Mouse (Mus musculus) adrenal gland, adult 2 months (tissue): ENCODE measurements around the gene Irf9. TPM values are rescaled to one million over a fixed set of nuclear protein-coding genes. Genes with fewer than 3 reads are reported as not detected.
A peak's percentile ranks its signal among the peaks of the same experiment; 100 is the strongest.

Experiments
- DNase-seq: peaks from one replicate; pipeline ENCODE4 v3.0.0; 2021
- long read RNA-seq: library from polyadenylated mRNA; stranded (forward); transcript quantifications from one replicate; pipeline ENCODE4 v2.0.0, GENCODE M21; 2021
- polyA plus RNA-seq: library from polyadenylated mRNA; depleted of rRNA; stranded (reverse); fragments of >200 nt; gene quantifications from 2 replicates; pipeline ENCODE4 v1.2.3, GENCODE M21; 2012; rRNA removed
- total RNA-seq, 2 experiments: library from RNA; stranded (reverse); gene quantifications; 2 replicates each; pipeline ENCODE4 v1.2.3; 2021

Irf9 gene
- total RNA-seq = 10 to 100 TPM; 18.0 to 23.6 TPM
- polyA plus RNA-seq = 76.9 and 100 TPM in 2 replicates
- long read RNA-seq, transcript Irf9-202 (9 exons, 2,459 nt) = major isoform, 8 of 13 reads
- long read RNA-seq, partial matches to known transcripts = 1 of 13 reads
- long read RNA-seq, other reads (novel, unspliced or antisense) = 3 of 13 reads

DNA sequence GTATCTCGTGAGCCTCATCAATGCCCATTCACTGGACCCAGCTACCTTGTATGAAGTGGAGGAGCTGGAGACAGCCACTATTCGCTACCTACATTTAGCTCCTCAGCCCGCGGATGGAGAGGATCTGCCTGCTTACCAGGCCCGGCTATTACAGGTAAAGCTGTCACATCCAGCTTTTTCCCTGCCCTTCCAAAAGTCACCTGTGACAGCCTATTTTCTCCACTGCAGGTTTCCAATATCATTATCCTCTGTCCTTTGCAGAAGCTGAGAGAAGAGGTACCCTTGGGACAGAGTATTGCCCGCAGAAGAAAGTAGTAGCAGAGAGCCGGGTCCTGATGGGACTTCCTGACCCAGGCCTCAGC lies at the start of gene Irf9:
Irf9 (plus strand) TSS at position 301 of the 362 bp plus-strand sequence.
- DNase-seq = no peak

DNA sequence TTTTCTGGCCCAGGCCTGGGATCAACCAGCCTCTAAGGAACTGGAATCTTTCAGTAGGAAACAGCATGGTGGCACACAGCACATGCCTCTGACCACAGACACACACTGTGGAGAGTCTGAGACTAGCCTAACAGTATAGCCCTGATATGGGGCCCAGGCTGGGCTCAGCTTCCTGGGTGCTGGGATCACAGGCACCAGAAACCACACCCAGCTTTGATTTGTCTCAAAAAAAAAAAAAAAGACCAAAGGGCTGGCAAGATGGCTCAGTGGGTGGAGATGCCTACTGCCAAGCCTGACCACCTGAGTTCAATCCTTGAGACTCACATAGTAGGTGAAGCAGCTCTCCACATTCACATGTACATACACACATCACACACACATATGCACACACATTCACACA lies 48.7 kb upstream of the Irf9 start:
- DNase-seq = no peak

DNA sequence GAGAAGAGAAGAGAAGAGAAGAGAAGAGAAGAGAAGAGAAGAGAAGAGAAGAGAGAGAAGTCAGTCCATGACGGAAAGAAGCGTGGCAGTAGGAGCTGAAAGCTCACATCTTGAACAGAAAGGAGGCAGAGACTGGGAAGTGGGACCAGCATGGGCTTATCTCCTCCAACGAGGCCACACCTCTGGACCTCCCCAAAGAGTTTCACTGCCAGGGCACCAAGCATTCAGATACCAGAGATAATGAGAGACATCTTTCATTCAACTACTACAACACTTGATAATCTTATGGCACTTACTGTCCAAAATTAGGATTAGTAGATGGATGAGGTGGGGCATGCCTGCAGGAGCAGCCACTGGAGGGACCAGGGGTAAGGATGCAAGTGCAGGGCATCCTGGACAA lies 47.6 kb upstream of the Irf9 start:
- DNase-seq = no peak

DNA sequence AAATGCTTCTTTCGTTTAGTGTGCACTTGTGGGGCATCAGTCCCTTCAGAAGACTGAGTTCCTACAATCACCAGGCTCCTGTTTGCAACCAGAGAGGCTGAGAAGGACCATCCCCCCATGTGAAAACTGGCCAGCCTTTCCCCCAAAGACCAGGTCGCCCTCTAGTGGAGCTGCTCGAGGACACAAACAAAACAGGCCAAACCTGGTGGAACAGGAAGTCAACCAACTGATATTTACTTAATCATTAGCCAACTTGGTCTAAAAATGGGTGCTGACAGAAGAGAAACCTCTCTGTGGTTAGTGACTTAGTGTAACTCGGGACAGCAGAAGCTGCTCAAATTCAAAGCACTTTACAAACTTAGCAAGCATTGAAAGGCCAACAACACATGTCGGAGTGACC lies 46.4 kb upstream of the Irf9 start:
- peak; percentile 77 for DNase-seq

DNA sequence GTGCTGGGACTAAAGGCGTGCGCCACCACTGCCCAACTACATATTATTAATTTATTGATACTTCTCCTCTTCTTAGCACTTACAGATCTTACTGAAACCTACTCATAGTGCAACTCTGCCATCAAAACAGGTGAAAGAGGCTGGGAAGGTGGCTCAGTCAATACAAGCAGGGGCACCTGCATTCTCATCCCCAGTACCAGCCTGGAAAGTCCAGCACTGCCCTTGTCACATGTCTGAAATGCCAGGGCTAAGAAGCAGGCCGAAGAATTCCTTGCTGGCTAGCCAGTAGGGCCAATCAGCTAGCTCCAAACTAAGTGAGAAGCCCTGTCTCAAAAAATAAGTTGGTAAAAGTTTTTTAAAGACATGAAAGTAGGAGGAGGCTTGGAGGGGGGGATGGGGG lies 45.8 kb upstream of the Irf9 start:
- no peak for DNase-seq

DNA sequence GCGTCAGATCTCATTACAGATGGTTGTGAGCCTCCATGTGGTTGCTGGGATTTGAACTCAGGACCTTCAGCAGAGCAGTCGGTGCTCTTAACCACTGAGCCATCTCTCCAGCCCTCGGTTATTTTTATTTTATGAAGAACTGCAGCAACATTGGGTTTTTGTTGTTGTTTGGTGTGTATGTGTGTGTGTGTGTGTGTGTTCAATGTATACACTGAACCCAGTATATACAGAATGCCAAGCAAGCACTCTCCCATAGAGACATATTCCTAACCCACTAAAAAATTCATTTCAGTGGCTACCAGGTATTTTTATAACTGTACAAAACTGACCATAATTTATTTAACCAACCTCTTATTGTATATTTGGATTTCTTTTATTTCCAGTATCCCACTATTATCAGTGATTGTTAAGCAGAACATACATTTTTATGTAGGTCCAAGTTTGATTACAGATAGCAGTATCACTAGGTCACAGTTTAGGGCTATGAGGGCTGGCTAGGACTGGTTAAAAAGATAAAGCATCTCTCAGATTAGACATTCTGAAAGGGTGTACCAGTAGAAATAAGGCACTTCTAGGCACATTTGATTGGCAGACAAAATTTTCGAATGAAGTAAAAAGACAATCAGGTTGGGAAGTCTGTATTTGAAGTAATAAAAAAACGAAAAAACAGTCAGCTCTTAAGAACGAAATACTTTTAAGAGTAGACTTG lies 44.5 kb upstream of the Irf9 start:
- DNase-seq = no peak

DNA sequence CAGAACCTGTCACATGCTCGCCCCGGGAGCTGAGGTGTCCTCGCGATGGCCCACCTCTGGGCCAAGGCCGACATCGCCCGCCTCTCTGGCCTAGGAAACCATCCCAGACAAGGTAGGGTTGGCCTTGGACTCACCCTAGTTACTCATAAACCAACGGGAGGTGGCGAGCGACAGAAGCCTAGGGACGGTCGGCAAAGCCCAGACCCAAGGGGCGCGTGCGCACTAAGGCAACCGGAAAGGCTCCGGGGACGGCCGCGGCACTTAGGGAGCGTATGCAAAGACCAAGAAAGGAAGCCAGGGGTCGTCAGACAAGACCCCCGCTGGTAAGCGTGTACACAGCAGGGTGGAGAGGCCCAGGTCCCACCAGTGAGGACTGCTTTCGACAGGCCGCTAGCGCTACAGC lies 43.6 kb upstream of the Irf9 start, which contains the start of gene Dcaf11:
Dcaf11 (plus strand) TSS at position 208 of the 403 bp plus-strand sequence.
- peak; percentile 94 for DNase-seq

DNA sequence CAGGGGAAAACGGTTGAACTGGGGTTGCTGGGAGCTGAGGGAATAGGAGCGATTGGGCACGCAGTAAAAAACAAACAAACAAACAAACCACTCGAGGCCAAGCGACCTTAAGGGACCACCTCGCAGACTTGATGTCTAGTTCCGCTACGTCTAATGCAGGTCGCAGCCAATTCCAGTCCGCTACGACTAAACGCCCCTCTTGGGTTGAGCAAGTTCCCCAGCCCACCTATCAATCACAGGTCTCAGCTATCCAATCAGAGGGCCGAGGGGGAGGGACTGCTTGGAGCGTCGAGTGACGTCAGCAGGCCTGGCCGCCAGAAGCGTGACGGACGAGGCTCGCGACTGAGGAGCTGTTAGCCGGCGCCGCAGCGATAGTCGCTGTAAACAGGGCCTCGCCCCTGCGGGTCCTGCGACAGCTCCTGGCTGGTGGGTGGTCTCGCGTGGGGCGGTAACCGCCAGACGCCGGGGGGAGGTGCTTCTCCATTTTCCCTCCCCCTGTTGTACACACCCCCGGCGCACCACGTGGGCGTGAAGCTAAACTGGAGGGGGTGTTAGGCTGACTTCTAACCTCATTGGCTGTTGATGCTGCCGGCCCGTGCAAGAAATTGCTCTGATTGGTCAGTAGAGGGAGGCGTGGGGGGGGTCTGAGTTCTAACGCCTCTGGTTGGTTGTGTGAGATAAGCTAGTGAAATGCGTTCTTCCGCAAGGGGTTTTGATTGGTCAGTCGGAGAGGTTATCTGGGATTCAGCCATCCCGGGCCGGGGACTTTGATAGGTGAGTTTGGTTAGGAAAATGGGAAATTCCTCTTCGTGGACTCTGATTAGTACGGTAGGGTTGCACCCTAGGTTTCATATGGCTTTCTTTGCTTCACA lies 42.9 kb upstream of the Irf9 start, which contains the start of gene A730061H03Rik:
A730061H03Rik (minus strand) TSS at position 205 of the 872 bp plus-strand sequence.
- DNase-seq = peak; percentile 99

DNA sequence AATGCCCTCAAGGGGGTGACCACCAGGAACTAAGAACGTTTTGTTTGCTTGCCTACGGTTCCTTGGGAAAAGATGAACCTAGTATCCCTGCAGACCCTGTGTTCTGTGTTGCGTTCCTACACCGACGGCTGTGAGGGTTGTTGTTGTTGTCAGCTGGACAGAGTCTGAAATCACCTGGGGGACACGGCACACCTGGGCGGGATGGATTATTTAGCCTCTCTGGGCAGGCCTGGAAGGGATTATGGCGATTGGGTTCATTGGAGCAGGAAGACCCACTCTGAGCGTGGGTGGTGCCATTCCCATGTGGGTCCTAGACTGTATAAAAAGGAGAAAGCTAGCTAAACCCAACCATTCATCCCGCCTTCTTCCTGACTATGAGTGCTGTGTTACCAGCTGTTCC lies 41.5 kb upstream of the Irf9 start:
- DNase-seq = no peak

DNA sequence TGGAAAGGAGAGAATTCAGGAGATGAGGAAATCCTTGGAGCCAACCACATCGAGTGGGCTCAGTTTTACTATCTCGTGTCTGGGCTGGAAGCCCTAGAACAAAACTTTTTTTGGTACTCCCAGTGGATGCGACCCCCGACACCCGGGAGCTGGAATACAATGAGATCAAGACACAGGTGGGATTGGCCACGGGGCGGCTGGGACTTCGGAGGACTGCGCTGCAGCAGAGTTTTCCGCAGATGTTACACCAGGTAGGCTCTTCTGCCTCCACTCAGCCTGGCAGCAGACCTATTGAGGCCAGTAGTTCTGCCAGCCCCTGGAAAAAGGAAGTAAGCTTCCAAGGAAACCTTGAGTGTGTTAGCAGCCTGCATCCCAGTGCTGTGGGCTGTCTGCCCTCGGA lies 40.1 kb upstream of the Irf9 start:
- no peak for DNase-seq

DNA sequence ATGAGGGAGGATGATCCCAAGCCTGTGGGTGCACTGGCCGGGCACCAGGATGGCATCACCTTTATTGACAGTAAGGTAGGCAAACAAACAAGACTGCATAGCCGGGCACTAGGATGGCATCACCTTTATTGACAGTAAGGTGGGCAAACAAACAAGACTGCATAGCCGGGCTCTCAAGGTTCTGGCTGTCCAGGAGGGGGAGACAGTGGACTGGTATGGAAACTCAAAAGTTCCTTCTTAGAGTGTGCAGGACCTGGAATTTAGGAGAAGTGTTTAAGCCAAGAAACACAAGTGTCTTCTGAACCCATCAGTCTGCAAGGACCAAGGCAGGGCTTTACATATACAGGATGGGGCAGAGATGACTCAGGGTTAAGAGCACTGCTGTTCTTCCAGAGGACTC lies 37.6 kb upstream of the Irf9 start:
- no peak for DNase-seq

DNA sequence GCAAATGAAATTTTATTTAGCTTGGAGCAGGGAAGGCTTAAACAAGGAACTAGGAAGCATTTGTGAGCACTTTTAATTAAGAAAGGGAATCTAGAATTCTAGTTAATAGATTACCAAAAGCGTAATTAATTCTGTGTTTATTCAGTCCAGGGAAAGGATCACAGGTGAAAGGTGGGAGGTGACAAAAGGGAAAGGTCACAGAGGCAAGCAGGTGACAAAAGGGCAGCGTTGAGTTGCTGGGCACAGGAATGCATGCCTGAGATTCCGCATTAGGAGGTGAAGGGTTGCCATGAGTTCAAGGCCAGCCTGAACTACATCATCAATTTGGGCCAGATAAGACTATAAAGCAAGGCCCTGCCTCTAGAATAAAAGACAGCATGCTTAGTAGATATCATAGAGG lies 35.9 kb upstream of the Irf9 start:
- DNase-seq = no peak

DNA sequence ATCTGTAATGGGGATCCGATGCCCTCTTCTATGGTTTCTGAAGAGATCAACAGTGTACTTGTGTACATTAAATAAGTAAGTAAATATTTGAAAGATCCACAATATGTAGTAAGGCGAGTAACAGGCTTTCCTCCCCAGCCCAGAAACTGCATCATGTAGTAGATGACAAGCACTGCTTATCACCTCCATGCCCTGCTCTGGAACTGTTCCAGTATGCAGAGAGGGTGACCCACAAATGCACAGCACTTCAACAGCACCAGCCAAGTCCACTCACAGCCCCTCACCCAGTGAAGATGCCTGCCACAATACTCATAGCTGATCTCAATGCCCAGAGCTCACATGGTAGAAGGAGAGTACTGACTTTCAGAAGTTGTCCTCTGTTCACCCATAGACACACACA lies 32.8 kb upstream of the Irf9 start:
- no peak for DNase-seq

DNA sequence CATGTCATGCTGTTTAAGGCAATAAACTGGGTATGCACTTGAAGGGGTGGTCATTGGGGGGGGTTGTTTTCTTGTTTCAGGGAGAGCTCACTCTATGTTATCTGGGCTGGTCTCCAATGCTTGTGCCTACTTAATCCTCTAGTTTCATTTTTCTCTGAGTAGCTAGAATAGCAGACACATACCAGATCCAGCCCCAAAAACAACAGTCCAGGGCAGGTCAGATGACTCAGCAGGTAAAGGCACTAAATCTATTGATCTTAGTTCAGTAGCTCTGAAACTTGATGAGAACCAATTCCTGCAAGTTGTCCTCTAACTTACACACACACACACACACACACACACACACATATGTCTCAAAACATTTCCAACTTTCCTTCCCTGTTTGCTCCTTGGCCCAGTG lies 31.6 kb upstream of the Irf9 start:
- no peak for DNase-seq

DNA sequence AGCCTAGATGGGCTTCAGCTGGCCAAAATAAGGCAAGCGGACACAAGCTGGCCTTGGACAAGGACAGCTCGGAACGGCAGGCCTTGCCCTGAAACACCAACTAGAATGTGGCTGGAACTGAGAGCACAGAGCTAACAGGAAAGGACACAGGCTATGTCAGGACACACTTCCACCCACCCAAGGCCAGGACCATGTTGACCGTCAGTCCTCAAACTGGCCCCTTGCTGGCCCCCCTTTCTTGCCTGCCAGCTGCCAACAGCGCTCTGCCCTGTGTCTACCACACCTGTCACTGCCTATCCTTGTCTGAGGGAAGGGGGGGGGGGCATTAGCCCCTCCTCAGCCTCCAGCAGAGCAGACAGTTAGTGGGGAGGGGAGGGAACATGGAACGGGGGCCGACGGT lies 28.1 kb upstream of the Irf9 start, which contains the start of gene Fitm1:
Fitm1 (plus strand) TSS at position 316 of the 400 bp plus-strand sequence.
- DNase-seq = peak; percentile 37

DNA sequence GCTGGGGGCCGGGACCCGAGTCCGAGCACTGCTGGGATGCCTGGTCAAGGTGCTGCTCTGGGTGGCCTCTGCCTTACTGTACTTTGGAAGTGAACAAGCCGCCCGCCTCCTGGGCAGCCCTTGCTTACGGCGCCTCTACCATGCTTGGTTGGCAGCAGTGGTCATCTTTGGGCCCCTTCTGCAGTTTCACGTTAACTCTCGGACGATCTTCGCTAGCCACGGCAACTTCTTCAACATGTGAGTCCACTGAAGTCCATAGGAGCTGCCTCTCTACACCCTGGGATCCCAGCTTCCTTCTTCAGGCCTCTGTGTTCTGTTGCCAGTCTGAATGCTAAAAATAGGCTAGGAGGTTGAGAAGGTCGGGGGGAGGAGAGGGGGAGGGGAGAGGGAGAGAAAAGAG lies 27.7 kb upstream of the Irf9 start:
- no peak for DNase-seq

DNA sequence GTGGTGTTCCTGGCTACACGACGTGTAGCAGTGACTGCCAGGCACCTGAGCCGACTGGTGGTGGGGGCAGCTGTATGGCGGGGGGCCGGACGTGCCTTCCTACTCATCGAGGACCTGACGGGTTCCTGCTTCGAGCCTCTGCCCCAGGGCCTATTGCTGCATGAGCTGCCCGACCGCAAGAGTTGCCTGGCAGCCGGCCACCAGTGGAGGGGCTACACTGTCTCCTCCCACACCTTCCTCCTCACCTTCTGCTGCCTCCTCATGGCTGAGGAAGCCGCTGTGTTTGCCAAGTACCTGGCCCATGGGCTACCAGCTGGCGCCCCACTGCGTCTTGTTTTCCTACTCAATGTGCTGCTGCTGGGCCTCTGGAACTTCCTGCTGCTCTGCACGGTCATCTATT lies 27.0 kb upstream of the Irf9 start:
- DNase-seq = no peak

DNA sequence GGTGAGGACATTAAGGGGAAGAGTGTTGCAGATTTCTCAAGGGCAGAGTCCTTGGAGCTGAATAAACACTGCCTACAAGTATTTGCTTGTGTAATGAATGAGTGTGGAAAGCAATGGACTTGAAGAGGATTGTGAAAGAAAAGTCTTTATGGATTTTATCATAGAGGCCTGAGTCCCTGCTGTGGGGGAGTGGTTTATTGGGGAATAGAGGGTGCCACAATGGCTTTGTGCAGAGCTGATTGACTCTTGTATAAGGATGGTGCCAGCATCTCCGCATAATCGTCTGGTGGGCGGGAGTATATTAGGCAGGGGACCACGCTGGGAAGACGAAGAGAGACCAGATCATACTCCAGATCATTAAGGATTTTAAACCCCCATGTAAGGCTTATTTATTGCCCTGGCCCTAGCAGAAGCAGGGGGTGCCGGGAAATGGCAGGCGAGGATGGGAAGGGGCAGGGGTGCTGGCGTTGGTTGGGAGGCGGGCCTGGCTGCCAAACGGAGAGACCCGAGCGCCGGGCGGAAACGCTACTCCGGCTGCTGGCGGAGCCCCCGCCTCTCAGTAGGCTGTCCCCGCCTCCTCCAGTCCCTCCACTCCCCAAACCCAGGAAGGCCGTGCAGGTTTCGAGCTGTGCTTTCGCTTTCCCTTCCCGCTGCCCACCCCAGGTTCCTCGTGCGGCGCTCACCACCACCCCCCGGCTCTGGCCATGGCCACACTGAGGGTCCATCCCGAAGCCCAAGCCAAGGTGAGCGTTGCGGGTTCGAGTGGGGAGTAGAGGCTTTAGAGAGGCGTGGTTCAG lies 25.3 kb upstream of the Irf9 start, which contains the start of gene Psme1:
Psme1 (plus strand) TSS at position 253 of the 797 bp plus-strand sequence.
- peak; percentile 92 for DNase-seq

DNA sequence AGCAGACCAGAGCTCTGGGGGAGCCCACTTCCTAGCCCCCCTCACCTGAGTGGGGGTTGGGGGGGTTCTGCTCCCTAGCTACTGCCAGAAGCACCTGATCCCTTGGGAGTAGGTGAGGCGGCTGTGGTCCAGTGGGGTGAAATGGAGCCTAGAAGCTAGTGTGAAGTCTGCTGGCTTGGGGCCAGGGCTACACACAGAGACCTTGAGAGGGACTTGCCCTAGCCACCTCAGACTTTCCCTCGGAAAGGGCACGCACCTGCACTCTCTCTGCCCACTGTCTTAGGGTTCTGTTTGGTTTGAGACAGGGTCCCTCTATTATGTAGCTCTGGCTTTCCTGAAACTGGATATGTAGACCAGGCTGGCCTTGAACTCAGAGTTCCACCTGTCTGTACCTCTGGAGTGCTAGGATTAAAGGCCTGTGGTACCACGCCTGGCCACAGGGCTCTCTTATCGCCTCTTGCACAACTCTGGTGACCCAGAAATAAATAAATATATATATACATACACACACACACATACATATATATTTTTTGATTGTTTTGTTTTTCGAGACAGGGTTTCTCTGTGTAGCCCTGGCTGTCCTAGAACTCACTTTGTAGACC lies 24.6 kb upstream of the Irf9 start:
- peak; percentile 84 for DNase-seq

DNA sequence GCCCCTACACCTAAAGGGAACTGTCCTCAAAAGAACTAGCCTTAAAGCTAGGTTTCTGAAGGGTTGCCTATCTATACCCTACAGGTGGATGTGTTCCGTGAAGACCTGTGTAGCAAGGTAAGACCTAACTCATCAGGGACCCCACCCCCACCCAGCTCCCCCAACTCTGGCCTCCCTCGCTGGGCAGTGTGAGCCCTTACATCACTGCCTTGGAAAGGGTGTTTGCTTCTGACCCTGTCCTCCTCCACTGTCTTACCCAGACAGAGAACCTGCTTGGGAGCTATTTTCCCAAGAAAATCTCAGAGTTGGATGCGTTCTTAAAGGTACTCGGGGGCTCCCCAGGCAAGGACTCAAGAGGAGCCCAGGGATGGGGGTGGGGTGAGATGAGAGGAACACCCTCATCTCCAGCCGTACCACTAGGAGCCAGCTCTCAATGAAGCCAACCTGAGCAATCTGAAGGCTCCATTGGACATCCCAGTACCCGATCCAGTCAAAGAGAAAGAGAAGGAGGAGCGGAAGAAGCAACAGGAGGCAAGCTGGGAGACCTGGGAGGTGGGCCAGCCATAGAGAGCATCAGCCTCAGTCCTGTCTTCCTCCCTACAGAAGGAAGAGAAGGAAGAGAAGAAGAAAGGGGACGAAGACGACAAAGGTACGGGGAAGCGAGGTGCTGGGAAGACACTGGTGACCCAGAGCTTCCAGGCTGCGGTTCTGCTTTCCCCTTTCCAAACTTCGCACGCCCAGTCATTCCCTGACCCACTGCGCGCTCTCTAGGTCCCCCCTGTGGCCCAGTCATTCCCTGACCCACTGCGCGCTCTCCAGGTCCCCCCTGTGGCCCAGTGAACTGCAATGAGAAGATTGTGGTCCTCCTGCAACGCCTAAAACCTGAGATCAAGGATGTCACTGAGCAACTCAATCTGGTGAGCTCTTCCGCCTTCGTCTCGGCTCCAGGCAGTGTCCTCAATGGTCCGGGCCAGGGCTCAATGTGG lies 23.6 kb upstream of the Irf9 start:
- DNase-seq = no peak
